Mouse (Mus musculus) heart, embryonic 15.5 days (tissue): ENCODE measurements at regions not wholly inside any gene's neighbourhood (a gene's known extent, or its start where the extent isn't known, plus 50 kb on each side); places are given as distances from the start of the nearest gene placed in this dataset.

Experiments
- ATAC-seq: fragments of 200-750 bp; cut with Nextera tagmentation; replicated peaks from 2 replicates; pipeline ENCODE4 v1.8.0; 2017; ENCODE audit warnings: low read depth, moderate TSS enrichment; ENCODE audit not compliant: insufficient number of reproducible peaks, insufficient read depth, low FRiP score
- H3K27ac ChIP-seq: fragments of 300-500 bp; sonication (generic); 2 replicates; pipeline ENCODE4 v1.5.1; 2015; ENCODE audit warnings: mild to moderate bottlenecking, inconsistent platforms
- H3K27me3 ChIP-seq: fragments of 300-500 bp; sonication (generic); 2 replicates; pipeline ENCODE4 v1.6.1; 2015; ENCODE audit warnings: inconsistent platforms
- H3K36me3 ChIP-seq: fragments of 300-500 bp; sonication (generic); 2 replicates; pipeline ENCODE4 v1.6.1; 2015; ENCODE audit warnings: mild to moderate bottlenecking, inconsistent platforms
- H3K4me1 ChIP-seq: fragments of 300-500 bp; sonication (generic); replicated peaks from 2 replicates; pipeline ENCODE4 v1.6.1; 2015; ENCODE audit warnings: inconsistent platforms
- H3K4me2 ChIP-seq: fragments of 300-500 bp; sonication (generic); 2 replicates; pipeline ENCODE4 v1.6.1; 2015; ENCODE audit warnings: inconsistent platforms, mild to moderate bottlenecking, moderate library complexity
- H3K4me3 ChIP-seq: fragments of 300-500 bp; sonication (generic); 2 replicates; pipeline ENCODE4 v1.5.1; 2015; ENCODE audit warnings: mild to moderate bottlenecking, inconsistent platforms
- H3K9ac ChIP-seq: fragments of 300-500 bp; sonication (generic); 2 replicates; pipeline ENCODE4 v1.6.1; 2015; ENCODE audit warnings: mild to moderate bottlenecking, inconsistent platforms
- H3K9me3 ChIP-seq: fragments of 300-500 bp; sonication (generic); replicated peaks from 2 replicates; pipeline ENCODE4 v1.6.1; 2016; ENCODE audit warnings: inconsistent platforms
- WGBS: fragments of 180-500 bp; shearing (Covaris S2); methylation state at CpG from one replicate; pipeline ENCODE4 v1.1.7; 2015; ENCODE audit warnings: mixed read lengths; 5-methylcytosine and 5-hydroxymethylcytosine counted together

DNA sequence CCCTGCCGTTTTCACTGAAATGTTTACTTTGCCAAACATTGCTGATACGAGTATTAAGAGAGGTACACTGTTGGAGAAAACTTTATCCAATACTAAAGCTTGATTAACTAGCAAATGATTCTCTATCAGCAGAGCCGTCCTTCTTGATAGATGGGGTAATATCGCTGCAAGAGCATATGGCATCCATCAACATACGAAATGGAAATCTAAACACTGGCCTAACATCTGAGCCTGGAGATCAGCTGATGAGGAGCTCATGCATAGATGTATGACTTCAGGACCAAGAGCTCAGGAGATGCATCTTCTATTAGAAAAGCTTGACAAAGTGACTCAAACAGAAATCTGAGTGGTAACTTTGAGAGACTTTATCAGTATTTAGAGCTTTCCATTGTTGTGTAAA lies 666.5 kb downstream of the Defb40 start:
- no peak for ATAC-seq
- Histone ChIP-seq H3K9ac (no peak overlapping the region), H3K27me3 (no peaks in the 10 kb centered on the region), H3K4me2 (no peak overlapping the region), H3K4me1 (no peaks in the 10 kb centered on the region), H3K27ac (no peak overlapping the region), H3K4me3 (no peak overlapping the region), H3K36me3 (no peaks in the 10 kb centered on the region), H3K9me3 (no peaks in the 10 kb centered on the region)
- 65% methylated on average over 5 of the region's 5 CpGs for WGBS

DNA sequence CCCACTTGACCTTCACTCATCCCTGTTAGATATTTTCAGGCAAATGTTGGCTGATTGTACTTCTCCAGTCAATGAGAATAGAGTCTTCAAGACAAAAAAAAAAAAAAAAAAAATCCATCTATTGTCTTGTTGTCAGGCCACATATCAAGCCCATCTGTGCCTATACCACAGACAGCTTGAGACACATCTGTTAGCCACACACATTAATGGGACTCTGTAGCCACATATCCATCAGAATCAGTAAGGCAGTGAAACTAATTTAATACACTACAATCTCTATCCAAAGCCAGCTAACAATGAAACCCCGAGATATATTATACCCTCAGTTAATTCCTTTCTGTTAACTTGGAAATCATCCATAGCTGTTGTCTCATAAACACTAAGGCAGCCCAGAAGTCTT lies 667.1 kb downstream of the Defb40 start:
- 58% methylated on average over 1 of the region's 1 CpGs for WGBS
- Histone ChIP-seq H3K36me3 (no peaks in the 10 kb centered on the region), H3K27ac (no peak overlapping the region), H3K9ac (no peak overlapping the region), H3K4me2 (no peak overlapping the region), H3K4me1 (no peaks in the 10 kb centered on the region), H3K4me3 (no peak overlapping the region), H3K9me3 (no peaks in the 10 kb centered on the region), H3K27me3 (no peaks in the 10 kb centered on the region)
- no peak for ATAC-seq

DNA sequence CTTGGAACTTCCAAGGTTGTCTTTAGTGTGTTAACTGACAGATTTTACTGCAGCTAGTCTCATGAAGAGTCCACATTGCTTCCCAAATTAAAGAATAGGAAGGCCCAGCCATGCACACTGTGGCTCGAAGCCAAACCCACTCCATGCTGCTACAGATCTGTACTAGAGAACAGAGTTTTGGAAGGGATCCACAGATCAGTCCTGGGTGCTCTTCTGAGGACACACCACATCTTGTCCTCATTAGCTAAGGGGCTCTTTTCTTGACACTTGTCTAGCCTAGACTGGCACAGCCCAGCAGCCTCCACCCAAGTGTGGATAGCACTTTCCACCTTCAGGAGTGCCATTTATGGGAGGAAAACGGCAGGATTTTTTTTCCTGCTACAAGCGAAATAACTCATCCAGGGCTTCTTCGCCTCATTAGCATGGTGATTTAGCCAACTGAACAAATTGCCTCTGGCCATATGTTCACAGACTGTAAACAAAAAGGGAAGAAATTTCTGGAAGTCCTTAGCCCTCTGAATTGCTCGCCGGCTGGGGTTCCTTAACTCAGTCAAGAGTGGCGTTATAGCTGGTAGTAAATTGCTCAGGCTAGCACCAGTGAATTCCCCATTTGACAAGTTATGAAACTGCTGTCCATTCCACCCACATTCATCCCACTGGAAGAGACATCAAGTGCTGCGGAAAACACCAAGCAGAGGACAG lies 690.4 kb downstream of the Defb40 start:
- Histone ChIP-seq H3K27ac (no peak overlapping the region), H3K9me3 (no peaks in the 10 kb centered on the region), H3K9ac (no peak overlapping the region), H3K27me3 (no peaks in the 10 kb centered on the region), H3K4me3 (no peak overlapping the region), H3K4me2 (no peak overlapping the region), H3K4me1 (no peaks in the 10 kb centered on the region), H3K36me3 (no peaks in the 10 kb centered on the region)
- ATAC-seq = no peak
- WGBS = 74% methylated on average over 8 of the region's 8 CpGs

DNA sequence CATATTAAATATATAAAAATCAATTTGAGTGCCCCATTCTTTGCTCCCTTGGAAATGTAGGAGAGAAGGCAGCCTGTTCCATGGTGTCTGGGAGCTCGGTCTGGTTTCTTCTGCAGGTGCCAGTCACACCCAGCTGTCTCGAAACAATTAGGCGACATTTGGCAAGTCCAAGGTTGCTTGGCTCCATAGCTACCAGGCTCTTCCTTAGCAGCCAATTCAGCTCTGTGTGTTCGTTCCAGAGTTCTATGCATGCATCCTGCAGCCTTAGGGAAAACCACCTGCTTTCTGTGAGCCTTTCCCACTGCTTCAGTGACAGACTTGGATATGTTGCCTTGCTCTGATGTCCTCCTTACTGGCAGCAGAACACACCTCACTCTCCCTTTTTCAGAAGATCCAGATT lies 698.1 kb downstream of the Defb40 start:
- WGBS = 66% methylated on average over 4 of the region's 4 CpGs
- Histone ChIP-seq H3K27me3 (no peaks in the 10 kb centered on the region), H3K4me1 (no peaks in the 10 kb centered on the region), H3K4me2 (no peak overlapping the region), H3K36me3 (no peaks in the 10 kb centered on the region), H3K9ac (no peak overlapping the region), H3K4me3 (no peak overlapping the region), H3K27ac (no peak overlapping the region), H3K9me3 (no peaks in the 10 kb centered on the region)
- no peak for ATAC-seq

DNA sequence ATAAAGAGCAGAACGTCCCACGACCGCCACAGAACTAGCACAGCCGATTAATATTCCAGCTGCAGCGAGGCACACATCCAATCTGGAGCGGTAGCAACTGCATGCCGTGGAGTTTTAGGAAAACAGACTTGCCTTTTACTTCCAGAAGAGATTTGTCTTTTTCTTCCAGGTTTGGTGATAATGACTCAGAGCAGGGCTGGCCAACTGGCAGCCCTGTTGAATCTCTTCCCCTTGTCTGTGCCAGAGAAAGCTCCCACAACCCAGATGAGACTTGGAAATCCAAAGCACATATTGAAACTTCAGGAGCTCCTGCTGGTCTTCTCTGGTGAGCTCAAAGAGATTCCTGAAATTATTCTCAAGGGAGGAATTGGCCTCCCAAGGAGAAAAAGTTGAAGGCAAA lies 709.8 kb downstream of the Defb40 start:
- Histone ChIP-seq H3K4me3 (no peak overlapping the region), H3K9ac (no peak overlapping the region), H3K4me1 (no peaks in the 10 kb centered on the region), H3K27me3 (no peaks in the 10 kb centered on the region), H3K36me3 (no peaks in the 10 kb centered on the region), H3K4me2 (no peak overlapping the region), H3K27ac (no peak overlapping the region), H3K9me3 (no peaks in the 10 kb centered on the region)
- WGBS = 81% methylated on average over 7 of the region's 7 CpGs
- ATAC-seq = no peak

DNA sequence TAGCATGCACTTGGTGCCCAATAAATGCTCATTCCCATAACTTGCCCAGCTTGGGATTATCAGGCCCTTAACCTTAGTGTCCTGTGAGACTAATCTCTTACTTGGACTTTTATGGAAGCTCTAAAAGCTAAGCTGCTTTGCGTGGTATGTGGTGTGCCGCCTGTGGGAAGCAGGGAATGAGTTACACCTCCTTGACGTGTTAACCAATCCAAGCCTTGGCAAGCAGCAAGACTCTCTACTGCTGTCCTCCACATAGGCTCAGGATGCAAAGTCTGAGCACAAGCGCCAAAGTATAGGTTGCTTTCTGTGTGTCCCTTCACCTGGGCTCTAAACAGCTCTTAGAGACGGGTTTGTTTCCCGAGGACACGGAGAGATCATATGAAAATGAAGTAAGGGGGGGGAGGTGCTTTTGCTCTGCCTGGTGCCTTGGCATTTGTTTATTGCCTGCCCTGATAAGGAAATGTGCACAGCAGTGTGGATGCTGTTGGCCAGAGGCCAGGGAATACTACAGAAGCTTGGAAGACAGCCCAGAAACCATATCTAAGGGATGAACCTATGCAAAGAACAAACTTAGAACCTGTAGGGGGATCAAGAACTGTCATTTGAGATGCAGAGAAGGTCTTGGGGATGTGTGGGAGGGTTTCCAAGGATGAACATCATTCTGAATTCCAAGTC lies 719.6 kb downstream of the Defb40 start:
- Histone ChIP-seq H3K36me3 (no peaks in the 10 kb centered on the region), H3K4me3 (no peak overlapping the region), H3K4me2 (peak overlapping the region; percentile 31), H3K4me1 (peaks cover 4% of the 10 kb centered on the region; the same call in 1 of the 2 replicates), H3K9ac (no peak overlapping the region), H3K27ac (peak overlapping the region; percentile 63), H3K9me3 (no peaks in the 10 kb centered on the region), H3K27me3 (no peaks in the 10 kb centered on the region)
- WGBS = 33% methylated on average over 7 of the region's 7 CpGs
- peak; percentile 60; the same call in 1 of the 2 replicates for ATAC-seq

DNA sequence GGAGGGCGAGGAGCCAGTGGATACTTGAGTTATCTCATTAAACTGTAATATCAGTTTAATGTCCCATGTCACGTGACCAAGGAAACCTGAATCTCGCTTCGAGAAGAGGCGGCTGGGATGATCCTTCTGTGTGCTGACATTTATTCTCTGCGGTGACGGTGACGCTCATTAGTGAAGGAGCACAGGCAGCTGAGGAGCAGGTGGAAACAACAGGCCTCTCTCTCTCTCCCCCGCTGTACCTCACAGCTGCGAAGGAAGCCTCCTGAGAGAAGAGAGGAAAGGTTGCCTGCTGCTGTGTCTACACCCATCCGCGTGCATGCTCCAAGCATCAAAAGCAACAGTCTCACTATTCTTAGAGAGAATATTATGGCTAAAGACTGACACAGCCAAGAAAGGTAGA lies 731.8 kb downstream of the Defb40 start:
- Histone ChIP-seq H3K4me3 (no peak overlapping the region), H3K9me3 (no peaks in the 10 kb centered on the region), H3K4me1 (no peaks in the 10 kb centered on the region), H3K27me3 (no peaks in the 10 kb centered on the region), H3K27ac (no peak overlapping the region), H3K4me2 (no peak overlapping the region), H3K9ac (no peak overlapping the region), H3K36me3 (no peaks in the 10 kb centered on the region)
- no peak for ATAC-seq
- 84% methylated on average over 12 of the region's 12 CpGs for WGBS

DNA sequence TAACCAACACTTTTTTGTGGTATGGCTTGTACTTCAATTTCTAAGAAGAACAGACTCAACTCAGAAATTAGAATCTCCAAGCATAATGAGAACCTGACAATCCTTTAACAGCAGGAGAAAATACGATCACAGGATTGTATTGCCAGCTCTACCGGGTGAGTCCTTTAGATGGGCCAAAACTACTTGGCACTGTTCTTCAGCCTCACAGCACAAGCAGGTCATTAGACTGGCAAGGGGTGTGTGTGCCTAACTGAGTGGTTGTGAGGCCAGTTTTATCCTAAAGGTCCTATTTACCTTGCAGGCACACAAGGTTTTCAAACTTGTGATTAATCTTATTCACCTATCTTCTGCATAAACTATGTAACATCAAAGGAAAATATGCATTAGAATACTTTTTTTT lies 760.5 kb downstream of the Defb40 start:
- H3K27me3 ChIP-seq = no peaks in the 10 kb centered on the region
- ATAC-seq = no peak
- no peak overlapping the region for H3K27ac ChIP-seq
- no peak overlapping the region for H3K9ac ChIP-seq
- no peaks in the 10 kb centered on the region for H3K36me3 ChIP-seq
- no peak overlapping the region for H3K4me3 ChIP-seq
- H3K4me1 ChIP-seq = no peaks in the 10 kb centered on the region
- H3K9me3 ChIP-seq = no peaks in the 10 kb centered on the region
- H3K4me2 ChIP-seq = no peak overlapping the region
- 83% methylated on average over 2 of the region's 2 CpGs for whole genome bisulfite sequencing

DNA sequence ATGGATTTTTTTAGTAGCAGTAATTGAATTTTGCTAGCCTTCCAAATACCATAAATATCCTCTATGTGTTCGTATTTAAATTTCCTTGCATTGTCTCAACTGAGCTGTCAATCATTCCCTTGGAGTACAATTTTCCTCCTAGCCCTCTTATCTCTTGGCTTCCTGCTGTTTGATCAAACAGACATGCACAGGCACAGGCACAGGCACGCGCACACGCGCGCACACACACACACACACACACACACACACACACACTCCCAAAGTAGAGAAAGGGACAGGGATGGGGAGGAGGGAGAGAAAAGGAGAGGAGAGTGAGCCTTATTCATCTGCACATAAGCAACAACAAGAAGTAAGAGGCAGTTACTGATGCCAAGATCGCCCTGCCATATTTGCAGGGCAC lies 760.9 kb downstream of the Defb40 start:
- Histone ChIP-seq H3K9me3 (no peaks in the 10 kb centered on the region), H3K27me3 (no peaks in the 10 kb centered on the region), H3K9ac (no peak overlapping the region), H3K4me2 (no peak overlapping the region), H3K27ac (no peak overlapping the region), H3K4me1 (no peaks in the 10 kb centered on the region), H3K36me3 (no peaks in the 10 kb centered on the region), H3K4me3 (no peak overlapping the region)
- 78% methylated on average over 7 of the region's 7 CpGs for WGBS
- no peak for ATAC-seq

DNA sequence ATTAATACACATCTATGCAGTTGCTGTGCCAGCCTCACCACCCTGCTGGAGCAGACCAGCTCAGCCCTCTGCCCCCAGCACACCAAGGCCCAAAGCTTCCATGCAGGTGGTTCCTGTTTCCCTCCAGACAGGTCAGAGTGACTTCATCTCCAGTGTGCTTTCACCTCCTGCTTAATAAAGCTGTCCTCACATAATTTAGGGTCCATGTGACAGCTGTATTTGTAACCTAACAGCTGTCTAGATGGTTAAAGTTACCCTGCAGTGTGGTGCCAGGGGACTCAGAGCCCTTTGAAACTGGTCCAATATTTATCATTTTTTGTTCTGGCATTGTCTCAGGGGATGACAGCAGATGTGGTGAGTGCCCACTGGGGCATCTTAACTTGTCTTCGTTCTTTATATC lies 761.5 kb downstream of the Defb40 start:
- no peaks in the 10 kb centered on the region for H3K36me3 ChIP-seq
- no peak overlapping the region for H3K4me2 ChIP-seq
- no peaks in the 10 kb centered on the region for H3K27me3 ChIP-seq
- no peaks in the 10 kb centered on the region for H3K9me3 ChIP-seq
- H3K4me1 ChIP-seq = no peaks in the 10 kb centered on the region
- 50% methylated on average over 1 of the region's 1 CpGs for WGBS
- H3K9ac ChIP-seq = no peak overlapping the region
- no peak for ATAC-seq
- H3K4me3 ChIP-seq = no peak overlapping the region
- no peak overlapping the region for H3K27ac ChIP-seq

DNA sequence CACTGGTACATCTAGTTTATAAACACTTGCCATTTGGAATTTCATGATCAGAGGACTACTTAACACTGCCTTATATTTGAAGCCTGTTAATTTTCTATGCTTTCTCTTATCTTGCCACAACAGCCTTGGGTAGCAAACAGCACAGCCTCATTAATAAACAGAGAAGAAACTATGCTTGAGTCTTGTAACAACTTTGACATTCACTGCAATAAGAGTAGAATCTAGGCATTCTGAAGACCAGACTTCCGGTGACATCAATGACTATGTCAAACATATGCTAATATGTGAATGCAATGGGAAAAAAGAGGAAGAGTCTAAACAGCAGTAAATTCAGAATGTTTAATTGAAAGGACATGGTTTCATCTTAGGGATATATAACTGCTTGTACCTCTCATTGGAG lies 768.0 kb downstream of the Defb40 start:
- no peak overlapping the region for H3K9ac ChIP-seq
- no peaks in the 10 kb centered on the region for H3K4me1 ChIP-seq
- ATAC-seq = no peak
- H3K27me3 ChIP-seq = no peaks in the 10 kb centered on the region
- no peak overlapping the region for H3K4me3 ChIP-seq
- H3K27ac ChIP-seq = no peak overlapping the region
- WGBS = 80% methylated on average over 1 of the region's 1 CpGs
- no peaks in the 10 kb centered on the region for H3K36me3 ChIP-seq
- H3K4me2 ChIP-seq = no peak overlapping the region
- no peaks in the 10 kb centered on the region for H3K9me3 ChIP-seq

DNA sequence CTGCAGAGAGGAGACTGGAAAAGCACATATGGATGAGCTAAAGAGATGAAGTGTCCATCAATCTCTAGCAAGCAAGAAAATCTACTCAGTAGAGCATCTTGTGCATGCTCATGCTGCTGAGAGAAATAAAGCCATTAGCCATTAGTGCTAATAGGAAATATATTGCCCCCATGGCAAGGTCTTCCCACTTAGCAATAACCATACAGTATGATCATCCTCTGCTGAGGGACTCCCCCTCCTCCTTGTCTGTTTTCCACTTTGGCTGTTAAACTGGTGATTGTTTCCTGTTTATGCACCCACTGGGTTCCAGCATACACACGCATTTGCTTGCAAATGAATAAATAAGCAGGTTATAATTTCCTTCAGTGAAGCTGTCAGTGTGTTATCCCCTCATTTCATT lies 769.4 kb downstream of the Defb40 start:
- H3K4me2 ChIP-seq = no peak overlapping the region
- no peak overlapping the region for H3K9ac ChIP-seq
- no peaks in the 10 kb centered on the region for H3K4me1 ChIP-seq
- no peaks in the 10 kb centered on the region for H3K36me3 ChIP-seq
- H3K27ac ChIP-seq = no peak overlapping the region
- no peak overlapping the region for H3K4me3 ChIP-seq
- no peaks in the 10 kb centered on the region for H3K27me3 ChIP-seq
- no peaks in the 10 kb centered on the region for H3K9me3 ChIP-seq
- 64% methylated on average over 1 of the region's 1 CpGs for WGBS
- no peak for ATAC-seq
